Mouse (Mus musculus) skeletal muscle tissue, postnatal 0 days (tissue): ENCODE data around the gene Als2cl. TPM values are rescaled to one million over a fixed set of nuclear protein-coding genes. Genes with fewer than 3 reads are reported as not detected.

Experiments
- microRNA-seq, 2 experiments: library from miRNA; unstranded; fragments of <30 nt; microRNA quantifications; one replicate each; pipeline ENCODE4; 2016
- polyA plus RNA-seq: library from polyadenylated mRNA; unstranded; fragments of >200 nt; fragmentation: Nextera tagmentation; extraction: Ambion mirVana; gene quantifications from 2 replicates; pipeline ENCODE4 v1.2.1, GENCODE M21; 2015

Gene Als2cl
- 1.3 and 1.9 TPM in 2 replicates for polyA plus RNA-seq

DNA sequence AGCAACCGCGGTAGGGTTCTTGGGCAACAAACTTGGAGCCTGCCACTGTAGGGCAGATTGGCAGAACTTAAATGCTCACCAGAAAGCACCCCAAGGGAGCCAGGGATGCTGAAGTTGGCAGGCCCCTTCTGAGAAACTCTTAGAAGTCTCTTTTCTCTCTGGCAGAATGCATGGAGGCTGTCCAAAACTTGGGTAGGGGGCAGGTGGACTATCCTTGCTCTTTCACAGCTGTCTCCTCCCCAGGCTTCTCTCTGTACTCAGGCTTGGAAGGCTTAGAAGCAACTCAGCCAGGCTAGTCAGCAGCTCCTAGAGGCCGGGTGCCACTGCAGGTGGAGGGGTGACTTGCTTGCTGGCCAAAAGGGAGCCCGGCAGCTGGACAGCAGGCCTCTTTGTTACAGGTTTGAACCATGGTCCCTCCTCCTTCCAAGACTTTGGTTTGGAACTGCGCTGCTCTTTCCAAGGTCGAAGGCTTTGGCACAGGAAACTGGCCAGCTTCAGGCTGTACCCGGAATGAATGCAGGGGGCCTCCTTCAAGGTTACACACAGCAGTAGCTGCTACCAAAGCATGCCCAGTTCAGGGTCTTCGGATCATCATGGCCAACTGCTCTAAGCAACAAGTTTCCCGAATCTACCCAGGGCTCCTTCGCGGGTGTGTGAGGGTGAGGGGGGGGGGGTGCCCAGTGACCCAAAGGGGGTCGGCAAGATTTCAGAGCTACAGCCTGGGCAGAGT, at the start of gene Als2cl:
Gene Als2cl (plus strand): TSS at position 680 of the 730 bp plus-strand sequence.

DNA sequence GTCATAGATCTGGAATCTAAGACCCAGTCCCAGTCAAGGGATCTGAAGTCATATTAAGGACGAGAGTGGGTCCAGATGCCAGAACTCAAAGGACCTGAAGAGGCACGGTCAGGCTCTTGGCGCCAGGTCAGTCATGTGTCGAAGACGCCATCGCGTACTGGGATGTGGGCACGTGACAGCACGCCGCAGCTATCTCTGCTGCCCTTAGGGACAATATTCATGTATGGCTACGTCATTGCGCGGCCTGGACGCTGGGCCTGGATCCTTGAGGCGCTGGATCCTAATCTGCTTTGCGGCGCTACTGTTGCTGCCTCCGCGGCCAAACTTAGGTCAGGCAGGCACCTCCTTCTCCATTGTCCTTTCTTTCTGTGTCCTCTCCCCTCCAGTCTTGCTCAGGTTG, 45.3 kb upstream of the Als2cl start, which contains the start of gene Prss45:
Gene Prss45 (plus strand): TSS at position 178 of the 400 bp plus-strand sequence.

DNA sequence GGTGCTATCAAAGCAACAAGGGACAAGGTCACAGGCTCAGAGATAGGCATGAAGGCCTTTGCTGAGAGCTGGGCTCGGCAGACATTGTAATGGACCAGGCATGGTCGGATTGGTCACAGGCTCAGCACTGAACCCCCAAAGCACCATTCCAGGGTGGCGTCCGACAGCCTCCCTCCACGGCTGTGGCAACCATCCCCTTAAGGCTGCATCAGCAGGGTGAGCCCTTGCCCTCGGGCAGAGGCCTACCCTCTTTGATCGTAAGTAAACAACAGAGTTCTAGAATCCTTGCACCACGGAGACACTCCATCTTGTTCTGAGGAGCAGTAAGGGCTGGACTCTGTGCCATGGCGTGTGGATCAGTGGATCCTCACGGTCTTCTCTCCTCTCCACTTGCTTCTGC, 35.5 kb upstream of the Als2cl start, which contains the start of gene Prss46:
Gene Prss46 (plus strand): TSS at position 301 of the 400 bp plus-strand sequence.

DNA sequence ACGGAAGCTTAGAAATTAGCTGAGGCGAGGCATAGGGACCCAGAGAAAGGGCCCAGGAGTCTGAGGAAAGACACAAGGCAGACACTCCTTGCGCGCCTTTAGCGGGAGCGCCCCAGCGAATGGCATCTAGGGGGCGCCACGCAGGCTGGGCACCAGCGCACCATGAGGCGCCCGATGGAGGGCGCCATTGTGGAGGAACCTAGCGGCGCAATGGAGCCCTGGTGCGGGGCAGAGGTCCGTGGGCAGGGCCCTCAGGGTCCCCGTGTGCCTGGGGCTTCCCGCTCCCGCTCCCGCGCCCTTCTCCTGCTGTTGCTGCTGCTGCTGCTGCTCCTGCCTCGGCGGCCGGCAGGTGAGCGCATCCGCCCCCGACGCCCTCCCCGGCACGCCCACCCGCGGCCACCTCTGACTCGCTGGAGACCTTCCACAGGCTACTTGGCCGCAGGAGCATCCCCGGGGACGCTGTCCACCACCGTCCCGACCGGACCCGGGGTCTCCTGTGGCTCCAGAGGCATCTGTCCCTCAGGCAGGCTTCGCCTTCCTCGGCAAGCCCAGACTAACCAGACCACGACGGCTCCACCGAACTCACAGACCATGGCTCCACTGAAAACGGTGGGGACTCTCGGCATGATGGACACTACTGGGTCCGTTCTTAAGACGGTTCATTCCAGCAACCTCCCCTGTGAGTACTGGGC, 21.7 kb upstream of the Als2cl start, which contains the start of gene Prss50:
Gene Prss50 (plus strand): TSS at position 187 of the 692 bp plus-strand sequence.

DNA sequence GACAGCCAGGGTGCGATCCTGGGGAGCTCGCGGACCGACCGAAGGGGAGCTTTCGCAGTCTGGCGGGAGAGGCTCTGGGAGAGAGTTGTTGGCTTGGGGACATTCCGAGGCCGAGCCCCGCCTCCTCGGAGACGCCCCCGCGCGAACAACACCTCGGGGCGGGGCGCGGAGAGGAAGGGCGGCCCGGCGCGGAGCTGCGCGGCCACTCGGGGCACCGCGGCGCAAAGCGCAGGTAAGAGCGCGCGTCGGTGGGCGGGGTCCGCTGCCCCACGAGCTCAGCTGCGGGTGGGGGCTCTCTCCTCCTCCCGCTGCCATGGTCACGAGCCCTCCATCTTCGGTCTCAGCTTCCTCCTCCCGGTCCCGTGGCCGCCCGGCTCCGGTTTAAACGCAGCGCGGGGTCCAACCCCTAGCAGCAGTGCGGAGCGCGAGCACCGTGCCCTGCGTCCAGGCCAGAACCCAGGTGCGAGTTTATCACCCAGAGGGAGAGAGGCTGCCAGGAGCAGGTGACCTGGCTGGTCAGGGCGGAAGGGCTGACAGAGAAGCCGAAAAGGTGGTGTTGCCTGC, 410 bp downstream of the Als2cl start, which contains the start of gene Tmie:
Gene Tmie (minus strand): TSS at position 116 of the 564 bp plus-strand sequence.

DNA sequence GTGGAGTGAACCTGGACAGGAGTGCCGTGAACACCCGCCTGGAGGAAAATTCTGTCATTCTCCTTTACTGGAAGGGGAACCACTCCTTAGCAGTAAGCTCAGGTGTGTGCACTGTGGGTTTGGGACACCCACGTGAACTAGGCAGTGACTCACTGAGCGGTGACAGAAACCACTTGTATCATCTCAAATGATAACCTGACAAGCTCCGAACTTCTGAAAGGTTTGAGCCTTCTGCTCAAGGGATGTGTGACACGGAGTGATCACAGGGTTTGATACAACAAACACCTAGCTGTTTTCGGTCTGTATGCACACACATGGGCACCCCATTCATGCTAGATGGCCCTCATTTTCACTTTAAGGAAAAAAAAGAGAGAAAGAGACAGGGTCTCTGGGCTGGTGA, 37.1 kb downstream of the Als2cl start, which contains the start of gene Fam240a:
Gene Fam240a (minus strand): TSS at position 76 of the 400 bp plus-strand sequence.

DNA sequence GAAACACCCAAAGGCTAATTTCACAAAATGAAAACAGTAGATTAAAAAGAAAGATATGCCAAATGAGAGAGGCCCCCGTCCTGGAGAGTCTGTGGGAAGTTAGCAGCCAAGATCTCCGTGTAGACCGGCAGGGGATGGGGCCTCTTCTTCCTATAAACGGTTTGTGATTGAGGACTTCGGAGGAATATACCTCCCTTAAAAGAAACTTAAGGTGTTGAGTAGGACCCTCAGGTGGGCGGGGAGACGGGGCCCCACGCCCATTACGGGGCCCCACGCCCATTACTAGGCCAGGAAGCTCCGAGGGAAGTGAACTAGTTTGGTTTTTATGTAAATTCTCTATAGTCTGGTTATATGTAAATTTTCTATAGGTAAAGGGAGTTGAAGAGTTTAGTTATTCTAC, 66.3 kb downstream of the Als2cl start, which contains the start of gene Tdgf1:
Gene Tdgf1 (minus strand): TSS at position 233 of the 400 bp plus-strand sequence.

Small RNA genes within 50 kb of the gene (microRNA-seq; reads per million reads assigned to microRNA genes)
- 0 reads per million in 2 experiments for gene Gm24269

Other genes starting within 250 kb of the Als2cl start
- 0.40 and 0.66 TPM in 2 replicates for gene Nbeal2, start 225.7 kb upstream of the Als2cl start, polyA plus RNA-seq
- 97.7 and 106 TPM in 2 replicates for gene Ccdc12, start 223.4 kb upstream of the Als2cl start, polyA plus RNA-seq
- 239 and 303 TPM in 2 replicates for gene Myl3, start 138.0 kb upstream of the Als2cl start, polyA plus RNA-seq
- gene Pth1r, start 132.7 kb upstream of the Als2cl start, polyA plus RNA-seq, result 10.1 and 16.0 TPM in 2 replicates
- gene Prss42, start 81.7 kb upstream of the Als2cl start, polyA plus RNA-seq, result not detected in 2 replicates
- not detected in 2 replicates for gene Prss44, start 65.9 kb upstream of the Als2cl start, polyA plus RNA-seq
- not detected in 2 replicates for gene Prss43, start 53.2 kb upstream of the Als2cl start, polyA plus RNA-seq
- gene Prss45, start 45.3 kb upstream of the Als2cl start, polyA plus RNA-seq, result not detected in 2 replicates
- not detected in 2 replicates for gene Prss46, start 35.4 kb upstream of the Als2cl start, polyA plus RNA-seq
- gene Prss50, start 21.9 kb upstream of the Als2cl start, polyA plus RNA-seq, result not detected in 2 replicates
- 0.29 and 0.50 TPM in 2 replicates for gene Tmie, start 243 bp downstream of the Als2cl start, polyA plus RNA-seq
- 0.78 and 2.8 TPM in 2 replicates for gene Fam240a, start 37.0 kb downstream of the Als2cl start, polyA plus RNA-seq
- not detected in 2 replicates for gene Tdgf1, start 66.3 kb downstream of the Als2cl start, polyA plus RNA-seq
- gene Lrrc2, start 71.7 kb downstream of the Als2cl start, polyA plus RNA-seq, result 10.9 and 25.5 TPM in 2 replicates
- 0.26 and 0.35 TPM in 2 replicates for gene Rtp3, start 110.7 kb downstream of the Als2cl start, polyA plus RNA-seq
- gene Ltf, start 139.4 kb downstream of the Als2cl start, polyA plus RNA-seq, result 0.45 and 2.0 TPM in 2 replicates
- 0.93 and 1.4 TPM in 2 replicates for gene Ccrl2, start 177.6 kb downstream of the Als2cl start, polyA plus RNA-seq
- gene Lrrfip2, start 237.7 kb downstream of the Als2cl start, polyA plus RNA-seq, result 44.5 and 47.5 TPM in 2 replicates